Mouse (Mus musculus): ENCODE data around the gene Mrtfa. TPM values are rescaled to one million over a fixed set of nuclear protein-coding genes. Genes with fewer than 3 reads are reported as not detected.
A peak's percentile ranks its signal among the peaks of the same experiment; 100 is the strongest.

Mrtfa gene
- polyA plus RNA-seq, 1 experiment from 2014 or later = 30.6 TPM

- ATAC-seq (ENCODE audit: low FRiP score) = no peak
- Histone ChIP-seq H3K4me3 (no peak overlapping the region), H3K9me3 (replicated peaks) (no peaks in the 10 kb centered on the region), H3K4me2 (replicated peaks) (no peak overlapping the region), H3K27ac (no peak overlapping the region), H3K36me3 (no peaks in the 10 kb centered on the region), H3K27me3 (no peaks in the 10 kb centered on the region), H3K4me1 (peaks cover 14% of the 10 kb centered on the region), H3K9ac (no peak overlapping the region)
- 72% methylated on average over 3 of the region's 3 CpGs for WGBS
Observed at GRCm38 (mm10) chr15:81110315-81110714, 80.2 kb downstream of the Mrtfa start.

- H3K36me3 ChIP-seq = no peaks in the 10 kb centered on the region
- H3K9ac ChIP-seq = no peak overlapping the region
- H3K4me3 ChIP-seq = no peak overlapping the region
- WGBS = 31% methylated on average over 10 of the region's 10 CpGs
- no peaks in the 10 kb centered on the region for H3K27me3 ChIP-seq
- H3K27ac ChIP-seq = no peak overlapping the region
- no peak overlapping the region for H3K4me2 ChIP-seq (replicated peaks)
- H3K4me1 ChIP-seq = peaks cover 29% of the 10 kb centered on the region
- no peaks in the 10 kb centered on the region for H3K9me3 ChIP-seq (replicated peaks)
- ATAC-seq (ENCODE audit: low FRiP score) = no peak
Observed at GRCm38 (mm10) chr15:81105962-81106361, 84.6 kb downstream of the Mrtfa start.

GRCm38 (mm10) chr15:81104585-81105259 lies 85.8 kb downstream of the Mrtfa start:
- Histone ChIP-seq H3K9ac (no peak overlapping the region), H3K27ac (no peak overlapping the region), H3K27me3 (no peaks in the 10 kb centered on the region), H3K9me3 (replicated peaks) (no peaks in the 10 kb centered on the region), H3K36me3 (no peaks in the 10 kb centered on the region), H3K4me3 (no peak overlapping the region), H3K4me1 (peaks cover 28% of the 10 kb centered on the region), H3K4me2 (replicated peaks) (0 out of 2 replicates have a peak overlapping the region, but pooled peaks have one; percentile 26)
- 62% methylated on average over 13 of the region's 13 CpGs for WGBS
- no peak for ATAC-seq (ENCODE audit: low FRiP score)

DNA sequence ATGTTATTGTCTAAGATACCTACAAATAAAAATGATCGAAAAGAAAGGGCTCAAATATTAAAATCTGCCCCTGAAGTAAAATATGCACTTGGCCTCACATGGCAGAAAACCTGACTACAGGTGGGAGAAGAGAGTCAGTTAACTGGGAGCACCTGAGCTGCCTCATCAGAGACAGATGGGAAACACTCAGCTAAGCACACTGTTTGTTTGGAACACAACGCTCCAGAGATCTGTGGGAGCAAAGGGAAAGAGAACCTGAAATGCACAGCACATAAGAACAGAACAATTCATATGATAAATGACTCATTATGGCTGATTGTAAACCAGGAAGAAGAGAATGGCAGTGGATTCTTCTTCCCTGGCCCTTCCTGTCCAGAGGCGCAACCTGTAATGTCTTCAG lies 87.1 kb downstream of the Mrtfa start:
- WGBS = 88% methylated on average over 3 of the region's 3 CpGs
- Histone ChIP-seq H3K9ac (no peak overlapping the region), H3K36me3 (no peaks in the 10 kb centered on the region), H3K4me1 (peaks cover 28% of the 10 kb centered on the region), H3K27ac (no peak overlapping the region), H3K9me3 (replicated peaks) (no peaks in the 10 kb centered on the region), H3K4me2 (replicated peaks) (no peak overlapping the region), H3K4me3 (no peak overlapping the region), H3K27me3 (no peaks in the 10 kb centered on the region)
- no peak for ATAC-seq (ENCODE audit: low FRiP score)

DNA sequence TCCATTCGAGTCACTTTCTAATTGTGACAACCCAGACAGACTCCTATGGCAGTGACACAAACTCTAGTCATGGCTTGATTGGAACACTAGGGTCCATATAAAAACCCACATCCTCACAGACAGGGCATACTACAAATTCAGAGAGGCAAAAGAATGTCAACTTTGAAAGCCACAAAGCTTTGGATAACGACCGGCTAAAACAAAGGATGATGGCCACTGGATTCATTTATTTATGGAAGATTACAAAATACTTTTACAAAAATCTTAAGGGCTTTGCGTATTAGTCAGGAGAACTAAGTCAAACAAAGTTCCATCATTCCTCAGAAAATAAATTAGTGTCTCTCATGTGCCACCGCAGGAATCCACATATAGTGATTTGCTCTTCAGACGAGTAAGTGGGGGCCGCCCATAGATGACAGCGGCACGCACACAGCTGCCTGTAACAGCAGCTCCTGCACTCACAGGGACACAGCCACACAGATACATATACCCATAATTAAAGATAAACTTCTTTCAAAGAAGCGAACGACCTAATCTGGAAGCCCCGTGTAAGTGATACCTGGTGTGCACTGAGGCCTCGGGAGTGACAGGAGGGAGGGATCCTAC lies 88.2 kb downstream of the Mrtfa start:
- 83% methylated on average over 13 of the region's 13 CpGs for WGBS
- ATAC-seq (ENCODE audit: low FRiP score) = no peak
- Histone ChIP-seq H3K4me2 (replicated peaks) (no peak overlapping the region), H3K27me3 (no peaks in the 10 kb centered on the region), H3K36me3 (no peaks in the 10 kb centered on the region), H3K27ac (no peak overlapping the region), H3K9ac (no peak overlapping the region), H3K9me3 (replicated peaks) (no peaks in the 10 kb centered on the region), H3K4me3 (no peak overlapping the region), H3K4me1 (peaks cover 30% of the 10 kb centered on the region)

DNA sequence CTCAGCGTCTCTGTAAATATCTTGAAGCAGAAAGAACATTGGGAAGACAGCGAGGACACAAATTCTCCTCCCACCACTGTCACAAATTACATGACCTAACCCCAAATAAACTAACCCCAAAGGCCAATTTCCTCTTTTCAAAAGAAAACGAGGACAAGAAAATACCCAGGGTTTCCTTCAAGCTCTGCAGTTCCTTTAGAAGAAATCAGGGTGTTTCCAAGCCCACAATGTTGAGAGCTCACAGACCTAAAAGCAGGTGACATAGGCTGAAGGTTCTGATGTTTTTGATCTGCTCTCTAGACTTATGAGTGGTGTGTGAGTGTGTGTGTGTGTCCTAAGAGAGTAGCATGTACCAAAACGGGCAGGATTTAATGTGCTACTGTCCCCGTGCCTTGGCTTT lies 89.2 kb downstream of the Mrtfa start:
- 78% methylated on average over 5 of the region's 5 CpGs for WGBS
- no peak overlapping the region for H3K4me3 ChIP-seq
- ATAC-seq (ENCODE audit: low FRiP score) = no peak
- no peaks in the 10 kb centered on the region for H3K36me3 ChIP-seq
- no peaks in the 10 kb centered on the region for H3K9me3 ChIP-seq (replicated peaks)
- H3K27ac ChIP-seq = no peak overlapping the region
- no peaks in the 10 kb centered on the region for H3K27me3 ChIP-seq
- H3K4me2 ChIP-seq (replicated peaks) = no peak overlapping the region
- H3K9ac ChIP-seq = no peak overlapping the region
- peaks cover 28% of the 10 kb centered on the region for H3K4me1 ChIP-seq

GRCm38 (mm10) chr15:81099269-81099668 lies 91.3 kb downstream of the Mrtfa start:
- no peaks in the 10 kb centered on the region for H3K9me3 ChIP-seq (replicated peaks)
- no peak for ATAC-seq (ENCODE audit: low FRiP score)
- no peak overlapping the region for H3K27ac ChIP-seq
- WGBS = 89% methylated on average over 11 of the region's 11 CpGs
- H3K4me2 ChIP-seq (replicated peaks) = no peak overlapping the region
- H3K9ac ChIP-seq = no peak overlapping the region
- H3K36me3 ChIP-seq = no peaks in the 10 kb centered on the region
- H3K27me3 ChIP-seq = no peaks in the 10 kb centered on the region
- peaks cover 9% of the 10 kb centered on the region for H3K4me1 ChIP-seq
- H3K4me3 ChIP-seq = no peak overlapping the region

GRCm38 (mm10) chr15:81098689-81099088 lies 91.9 kb downstream of the Mrtfa start:
- Histone ChIP-seq H3K36me3 (no peaks in the 10 kb centered on the region), H3K9ac (no peak overlapping the region), H3K4me3 (no peak overlapping the region), H3K9me3 (replicated peaks) (no peaks in the 10 kb centered on the region), H3K27me3 (no peaks in the 10 kb centered on the region), H3K27ac (no peak overlapping the region), H3K4me2 (replicated peaks) (no peak overlapping the region), H3K4me1 (peaks cover 6% of the 10 kb centered on the region)
- 97% methylated on average over 3 of the region's 3 CpGs for WGBS
- ATAC-seq (ENCODE audit: low FRiP score) = no peak

- no peaks in the 10 kb centered on the region for H3K27me3 ChIP-seq
- no peak for ATAC-seq (ENCODE audit: low FRiP score)
- H3K4me1 ChIP-seq = peaks cover 3% of the 10 kb centered on the region
- H3K36me3 ChIP-seq = no peaks in the 10 kb centered on the region
- no peak overlapping the region for H3K27ac ChIP-seq
- H3K9me3 ChIP-seq (replicated peaks) = no peaks in the 10 kb centered on the region
- no peak overlapping the region for H3K4me3 ChIP-seq
- whole genome bisulfite sequencing = 86% methylated on average over 6 of the region's 6 CpGs
- no peak overlapping the region for H3K9ac ChIP-seq
- H3K4me2 ChIP-seq (replicated peaks) = no peak overlapping the region
Observed at GRCm38 (mm10) chr15:81097896-81098295, 92.7 kb downstream of the Mrtfa start.

GRCm38 (mm10) chr15:81097456-81097855 lies 93.1 kb downstream of the Mrtfa start:
- no peak for ATAC-seq (ENCODE audit: low FRiP score)
- no peak overlapping the region for H3K4me3 ChIP-seq
- H3K27ac ChIP-seq = no peak overlapping the region
- no peaks in the 10 kb centered on the region for H3K36me3 ChIP-seq
- 48% methylated on average over 4 of the region's 4 CpGs for whole genome bisulfite sequencing
- no peaks in the 10 kb centered on the region for H3K9me3 ChIP-seq (replicated peaks)
- peaks cover 3% of the 10 kb centered on the region for H3K4me1 ChIP-seq
- no peaks in the 10 kb centered on the region for H3K27me3 ChIP-seq
- no peak overlapping the region for H3K4me2 ChIP-seq (replicated peaks)
- H3K9ac ChIP-seq = no peak overlapping the region

- no peak overlapping the region for H3K4me2 ChIP-seq (replicated peaks)
- H3K27ac ChIP-seq = no peak overlapping the region
- no peak overlapping the region for H3K9ac ChIP-seq
- H3K4me1 ChIP-seq = peaks cover 3% of the 10 kb centered on the region
- ATAC-seq (ENCODE audit: low FRiP score) = no peak
- H3K9me3 ChIP-seq (replicated peaks) = no peaks in the 10 kb centered on the region
- H3K4me3 ChIP-seq = no peak overlapping the region
- H3K36me3 ChIP-seq = no peaks in the 10 kb centered on the region
- H3K27me3 ChIP-seq = no peaks in the 10 kb centered on the region
- 84% methylated on average over 7 of the region's 7 CpGs for WGBS
Observed at GRCm38 (mm10) chr15:81096329-81097055, 94.1 kb downstream of the Mrtfa start.

DNA sequence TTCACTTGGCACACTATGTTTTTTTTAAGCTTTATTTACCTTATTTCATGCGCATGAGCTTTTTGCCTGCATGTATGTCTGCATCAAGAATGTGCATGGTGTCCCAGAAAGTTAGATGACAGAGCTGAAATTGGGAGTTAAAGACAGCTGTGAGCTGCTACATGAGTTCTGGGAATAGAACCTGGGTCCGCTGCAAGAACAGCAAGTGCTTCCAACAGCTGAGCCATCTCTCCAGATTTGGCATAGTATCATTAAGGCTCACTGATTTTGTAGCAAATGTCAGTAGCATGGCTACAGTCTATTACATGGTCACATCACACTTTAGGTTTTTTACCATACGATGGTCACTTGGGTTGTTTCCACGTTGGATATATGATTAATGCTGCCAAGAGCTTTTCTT lies 97.5 kb downstream of the Mrtfa start:
- Histone ChIP-seq H3K27me3 (no peaks in the 10 kb centered on the region), H3K4me2 (replicated peaks) (no peak overlapping the region), H3K27ac (no peak overlapping the region), H3K9me3 (replicated peaks) (no peaks in the 10 kb centered on the region), H3K9ac (no peak overlapping the region), H3K36me3 (no peaks in the 10 kb centered on the region), H3K4me1 (peaks cover 3% of the 10 kb centered on the region), H3K4me3 (no peak overlapping the region)
- ATAC-seq (ENCODE audit: low FRiP score) = no peak
- 96% methylated on average over 4 of the region's 4 CpGs for WGBS

Data from hindbrain, embryonic 12.5 days (tissue).